Mouse (Mus musculus) neural tube, embryonic 15.5 days (tissue): ENCODE measurements at regions not wholly inside any gene's neighbourhood (a gene's known extent, or its start where the extent isn't known, plus 50 kb on each side); places are given as distances from the start of the nearest gene placed in this dataset.
"Not testable (repeated sequence)": the region's sequence is repeated elsewhere in the genome, so short reads cannot be mapped to it uniquely, and the experiment has no call there.

Experiments
- ATAC-seq: fragments of 200-750 bp; cut with Nextera tagmentation; 2 replicates; pipeline ENCODE4 v1.8.0; 2017; ENCODE audit warnings: mild to moderate bottlenecking, moderate TSS enrichment, moderate library complexity; ENCODE audit not compliant: low FRiP score
- H3K27ac ChIP-seq: fragments of 300-500 bp; sonication (generic); replicated peaks from 2 replicates; pipeline ENCODE4 v1.5.1; 2015; ENCODE audit warnings: mild to moderate bottlenecking, inconsistent platforms
- H3K27me3 ChIP-seq: fragments of 300-500 bp; sonication (generic); replicated peaks from 2 replicates; pipeline ENCODE4 v1.6.1; 2015; ENCODE audit warnings: inconsistent platforms
- H3K36me3 ChIP-seq: fragments of 300-500 bp; sonication (generic); 2 replicates; pipeline ENCODE4 v1.6.1; 2015; ENCODE audit warnings: inconsistent platforms
- H3K4me1 ChIP-seq: fragments of 300-500 bp; sonication (generic); 2 replicates; pipeline ENCODE4 v1.6.1; 2015; ENCODE audit warnings: inconsistent platforms
- H3K4me2 ChIP-seq: fragments of 300-500 bp; sonication (generic); 2 replicates; pipeline ENCODE4 v1.6.1; 2015; ENCODE audit warnings: inconsistent platforms, mild to moderate bottlenecking, moderate library complexity
- H3K4me3 ChIP-seq: fragments of 300-500 bp; sonication (generic); replicated peaks from 2 replicates; pipeline ENCODE4 v1.5.1; 2015; ENCODE audit warnings: mild to moderate bottlenecking, inconsistent platforms
- H3K9ac ChIP-seq: fragments of 300-500 bp; sonication (generic); replicated peaks from 2 replicates; pipeline ENCODE4 v1.6.1; 2015; ENCODE audit warnings: mild to moderate bottlenecking, inconsistent platforms
- H3K9me3 ChIP-seq: fragments of 300-500 bp; sonication (generic); replicated peaks from 2 replicates; pipeline ENCODE4 v1.6.1; 2016; ENCODE audit warnings: inconsistent platforms
- WGBS: fragments of 180-500 bp; shearing (Covaris S2); methylation state at CpG from one replicate; pipeline ENCODE4 v1.1.7; 2015; ENCODE audit warnings: mixed read lengths; 5-methylcytosine and 5-hydroxymethylcytosine counted together

DNA sequence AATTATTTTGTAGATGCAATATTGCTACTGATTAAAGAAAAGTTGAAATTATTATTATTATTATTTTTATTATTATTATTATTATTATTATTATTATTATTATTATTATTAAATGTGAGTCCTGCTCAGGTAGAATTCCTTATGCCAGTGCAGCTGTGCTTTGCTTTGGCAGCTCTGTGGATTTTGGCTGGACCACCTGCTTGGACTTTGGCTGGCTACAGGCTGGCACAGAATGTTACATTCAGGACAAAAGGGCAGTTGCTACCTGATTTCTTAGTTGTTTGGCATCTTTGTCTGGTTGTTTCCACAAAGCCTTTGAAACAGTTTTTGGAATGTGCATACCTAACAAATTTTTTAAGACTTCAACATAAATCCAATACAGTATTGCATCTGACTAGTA is 307.7 kb upstream of the Adamts5 start:
- Histone ChIP-seq H3K9ac (no peak overlapping the region), H3K4me2 (no peak overlapping the region), H3K9me3 (no peaks in the 10 kb centered on the region), H3K27ac (no peak overlapping the region), H3K36me3 (no peaks in the 10 kb centered on the region), H3K4me1 (no peaks in the 10 kb centered on the region), H3K27me3 (no peaks in the 10 kb centered on the region), H3K4me3 (no peak overlapping the region)
- no peak for ATAC-seq

DNA sequence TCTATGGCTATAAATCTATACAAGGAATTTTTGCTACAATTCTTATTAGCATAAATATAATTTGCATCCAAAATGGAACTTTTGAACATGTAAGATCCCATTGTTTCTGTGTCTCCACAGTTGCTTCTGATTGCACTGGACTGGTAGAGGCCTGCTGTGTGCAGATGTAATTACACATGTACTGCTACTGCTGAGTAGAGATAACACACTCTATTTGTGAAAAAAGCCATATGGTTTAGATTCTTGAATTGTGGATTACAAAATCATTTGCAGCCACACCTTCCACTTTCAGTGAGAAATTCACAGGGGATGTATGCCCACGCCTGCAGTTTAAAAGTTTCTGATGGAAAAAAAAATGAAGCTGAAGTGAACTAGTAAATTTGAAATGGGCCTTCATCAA is 288.2 kb upstream of the Adamts5 start:
- no peak overlapping the region for H3K9ac ChIP-seq
- no peaks in the 10 kb centered on the region for H3K4me1 ChIP-seq
- H3K36me3 ChIP-seq, result no peaks in the 10 kb centered on the region
- H3K9me3 ChIP-seq, result no peaks in the 10 kb centered on the region
- no peaks in the 10 kb centered on the region for H3K27me3 ChIP-seq
- no peak overlapping the region for H3K4me2 ChIP-seq
- no peak overlapping the region for H3K27ac ChIP-seq
- no peak for ATAC-seq
- no peak overlapping the region for H3K4me3 ChIP-seq
- WGBS, result 87% methylated on average over 1 of the region's 1 CpGs

DNA sequence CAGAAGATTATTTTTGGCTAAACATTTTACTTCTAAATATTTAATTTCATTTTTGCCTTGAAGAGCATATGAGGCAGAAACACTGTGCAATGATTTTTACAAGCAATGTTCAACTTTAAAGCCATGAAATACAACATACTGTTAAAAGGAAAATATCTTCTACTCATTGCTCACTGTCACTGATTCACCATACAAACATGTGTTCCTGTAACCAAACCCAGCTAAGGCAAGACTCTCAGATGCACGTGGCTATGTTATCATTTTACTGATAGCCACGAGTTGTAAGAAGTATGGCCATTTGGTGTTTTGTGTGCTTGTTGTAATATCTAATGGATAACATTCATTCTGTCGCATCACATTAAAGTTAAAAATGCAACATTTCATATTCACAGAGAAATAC is 287.3 kb upstream of the Adamts5 start:
- Histone ChIP-seq H3K27me3 (no peaks in the 10 kb centered on the region), H3K4me2 (no peak overlapping the region), H3K27ac (no peak overlapping the region), H3K4me1 (no peaks in the 10 kb centered on the region), H3K9me3 (no peaks in the 10 kb centered on the region), H3K36me3 (no peaks in the 10 kb centered on the region), H3K9ac (no peak overlapping the region), H3K4me3 (no peak overlapping the region)
- ATAC-seq, result no peak
- WGBS, result 92% methylated on average over 3 of the region's 3 CpGs

DNA sequence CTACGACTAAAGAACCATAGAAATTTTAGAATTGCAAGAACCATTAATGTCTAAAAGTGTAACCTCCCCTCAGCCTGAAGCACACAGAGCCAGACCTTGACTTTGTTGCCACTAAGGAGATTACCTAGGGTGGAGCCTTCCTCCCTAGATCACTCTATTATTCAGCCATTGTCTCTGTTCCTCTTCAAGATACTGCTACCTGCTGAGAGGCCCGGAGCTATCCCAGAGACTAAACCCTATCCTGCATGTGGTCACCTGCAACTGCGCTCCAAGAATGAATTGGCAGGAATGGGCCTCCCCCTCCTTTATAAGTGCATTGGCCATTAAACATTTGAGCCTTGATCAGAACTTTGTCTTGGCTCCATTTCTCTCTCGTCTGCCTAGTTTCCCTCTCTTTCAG is 286.0 kb upstream of the Adamts5 start:
- 60% methylated on average over 4 of the region's 4 CpGs for WGBS
- not testable (repeated sequence) for H3K4me1 ChIP-seq, H3K36me3 ChIP-seq, H3K27me3 ChIP-seq, H3K9ac ChIP-seq, ATAC-seq, H3K4me2 ChIP-seq, H3K9me3 ChIP-seq, H3K27ac ChIP-seq, H3K4me3 ChIP-seq

DNA sequence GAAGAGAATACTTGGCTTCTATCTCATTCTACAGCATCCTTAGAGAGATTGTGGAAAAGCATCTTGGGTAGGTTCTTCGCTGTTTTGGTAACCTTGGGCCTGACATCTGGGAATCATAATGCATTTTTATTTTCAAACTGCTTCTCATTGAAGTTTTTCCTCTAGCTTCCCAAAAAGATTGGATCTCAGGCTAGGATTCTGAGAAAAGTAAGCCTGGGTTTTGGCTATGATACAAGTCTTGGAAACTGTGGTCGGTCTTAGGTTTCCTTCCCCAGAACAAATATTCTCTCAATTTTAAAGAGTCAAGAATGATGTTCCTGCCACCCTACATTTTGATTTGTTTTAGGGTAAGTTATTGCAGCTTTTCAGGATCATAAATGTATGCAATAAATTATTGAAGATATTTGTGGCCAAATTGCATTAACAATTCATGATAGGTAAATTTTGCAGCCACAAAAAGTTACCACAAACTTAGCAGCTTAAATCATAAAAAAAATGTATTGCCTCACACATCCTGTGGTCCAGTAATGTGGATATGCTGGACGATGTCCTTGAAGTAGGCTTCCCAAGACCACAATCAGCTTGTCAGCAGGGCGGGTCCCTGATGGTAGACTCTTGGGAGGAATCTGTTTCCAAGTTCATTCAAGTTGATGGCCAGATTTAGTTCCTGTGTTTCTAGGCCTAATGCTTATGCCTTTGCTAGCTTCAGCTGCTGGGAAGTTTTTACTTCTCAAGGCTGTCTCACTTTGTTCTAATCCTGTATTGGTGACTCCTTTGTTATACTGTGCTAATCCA is 257.6 kb upstream of the Adamts5 start:
- H3K36me3 ChIP-seq, result no peaks in the 10 kb centered on the region
- H3K4me3 ChIP-seq, result no peak overlapping the region
- no peak overlapping the region for H3K4me2 ChIP-seq
- H3K9me3 ChIP-seq, result no peaks in the 10 kb centered on the region
- ATAC-seq, result no peak
- no peak overlapping the region for H3K9ac ChIP-seq
- no peak overlapping the region for H3K27ac ChIP-seq
- WGBS, result 90% methylated on average over 4 of the region's 4 CpGs
- no peaks in the 10 kb centered on the region for H3K27me3 ChIP-seq
- no peaks in the 10 kb centered on the region for H3K4me1 ChIP-seq

DNA sequence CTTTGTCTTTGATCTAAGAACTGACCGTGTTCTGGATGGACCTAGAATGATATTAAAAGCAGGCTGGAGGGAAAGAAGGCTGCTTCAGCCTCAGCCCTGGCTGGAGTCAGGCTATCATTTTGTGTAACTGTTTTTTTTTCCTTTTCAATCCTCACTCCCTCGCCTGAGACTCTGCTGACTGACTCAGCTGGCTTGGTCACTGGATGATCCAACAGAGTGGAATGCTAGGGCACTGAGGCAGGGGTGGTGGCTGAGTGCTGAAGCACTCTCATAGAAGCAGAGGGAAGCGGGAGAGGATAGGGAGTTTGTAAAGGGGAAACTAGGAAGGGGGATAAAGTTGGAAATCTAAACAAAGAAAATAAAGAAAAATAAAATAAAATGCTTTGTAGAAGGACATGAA is 236.5 kb upstream of the Adamts5 start:
- H3K27me3 ChIP-seq, result no peaks in the 10 kb centered on the region
- no peak overlapping the region for H3K4me3 ChIP-seq
- WGBS, result 77% methylated on average over 3 of the region's 3 CpGs
- H3K9ac ChIP-seq, result no peak overlapping the region
- no peaks in the 10 kb centered on the region for H3K4me1 ChIP-seq
- no peaks in the 10 kb centered on the region for H3K9me3 ChIP-seq
- no peaks in the 10 kb centered on the region for H3K36me3 ChIP-seq
- H3K4me2 ChIP-seq, result no peak overlapping the region
- H3K27ac ChIP-seq, result no peak overlapping the region
- ATAC-seq, result no peak

DNA sequence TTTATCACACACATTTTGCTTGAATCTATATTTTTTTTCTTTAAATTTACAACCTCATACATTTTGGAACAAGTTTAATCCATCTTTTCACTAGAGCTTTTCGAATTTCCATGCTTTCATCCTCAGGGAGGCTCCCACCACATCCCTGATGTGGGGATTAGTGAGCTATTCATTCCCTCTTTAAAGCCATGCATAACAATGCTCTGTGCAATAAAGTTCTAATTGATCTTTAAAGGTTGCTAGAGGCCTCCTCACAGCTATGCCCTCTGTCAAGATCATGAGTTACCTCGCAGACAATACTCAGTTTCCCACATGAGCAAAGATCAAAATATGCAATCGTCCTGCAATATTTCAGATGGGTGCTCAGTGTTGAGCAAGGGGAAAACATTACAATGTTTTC is 234.5 kb upstream of the Adamts5 start:
- Histone ChIP-seq H3K9me3 (no peaks in the 10 kb centered on the region), H3K27ac (no peak overlapping the region), H3K4me1 (no peaks in the 10 kb centered on the region), H3K27me3 (no peaks in the 10 kb centered on the region), H3K9ac (no peak overlapping the region), H3K4me3 (no peak overlapping the region), H3K4me2 (no peak overlapping the region), H3K36me3 (no peaks in the 10 kb centered on the region)
- 18% methylated on average over 3 of the region's 3 CpGs for whole genome bisulfite sequencing
- no peak for ATAC-seq

DNA sequence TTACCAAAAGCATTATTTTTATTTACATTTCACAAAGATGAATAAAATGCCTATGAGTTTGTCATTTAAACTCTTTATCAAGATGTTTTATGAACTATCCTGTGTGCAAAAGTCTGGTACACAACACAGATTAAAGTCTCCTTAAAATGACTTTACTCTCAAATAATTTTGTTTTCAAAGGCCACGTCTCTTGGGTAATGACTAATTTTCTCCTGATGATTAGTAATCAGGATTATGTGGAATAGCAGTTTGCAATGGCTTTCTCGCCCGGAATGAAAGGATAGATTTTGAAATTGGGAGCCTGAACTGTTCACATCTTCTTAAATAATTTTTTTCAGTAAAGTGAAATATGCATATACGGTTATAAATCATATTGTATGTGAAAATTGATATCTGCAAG is 225.8 kb upstream of the Adamts5 start:
- H3K4me1 ChIP-seq, result no peaks in the 10 kb centered on the region
- H3K36me3 ChIP-seq, result no peaks in the 10 kb centered on the region
- H3K9me3 ChIP-seq, result no peaks in the 10 kb centered on the region
- 92% methylated on average over 4 of the region's 4 CpGs for WGBS
- H3K27me3 ChIP-seq, result no peaks in the 10 kb centered on the region
- no peak overlapping the region for H3K4me2 ChIP-seq
- no peak overlapping the region for H3K27ac ChIP-seq
- ATAC-seq, result no peak
- no peak overlapping the region for H3K4me3 ChIP-seq
- H3K9ac ChIP-seq, result no peak overlapping the region

DNA sequence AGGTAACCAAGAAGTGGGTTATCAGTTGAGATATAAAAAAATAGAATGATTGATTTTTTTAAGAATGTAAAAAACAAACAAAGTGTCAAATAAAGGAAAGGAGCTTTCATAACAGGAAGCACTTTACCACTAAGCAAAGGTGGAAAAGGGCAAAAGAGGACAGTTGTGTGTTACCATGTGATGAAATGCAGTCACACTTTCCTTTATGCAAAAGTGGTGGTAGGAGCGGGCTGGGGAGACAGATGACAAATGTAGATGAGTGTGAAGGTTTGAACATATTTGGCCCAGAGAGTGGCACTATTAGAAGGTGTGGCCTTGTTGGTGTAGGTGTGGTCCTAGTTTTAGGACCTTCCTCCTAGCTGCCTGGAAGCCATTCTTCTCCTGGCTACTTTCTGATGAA is 222.6 kb upstream of the Adamts5 start:
- H3K4me1 ChIP-seq, result no peaks in the 10 kb centered on the region
- H3K27me3 ChIP-seq, result no peaks in the 10 kb centered on the region
- ATAC-seq, result no peak
- H3K4me3 ChIP-seq, result no peak overlapping the region
- WGBS, result 94% methylated on average over 1 of the region's 1 CpGs
- no peaks in the 10 kb centered on the region for H3K9me3 ChIP-seq
- H3K4me2 ChIP-seq, result no peak overlapping the region
- no peak overlapping the region for H3K9ac ChIP-seq
- no peaks in the 10 kb centered on the region for H3K36me3 ChIP-seq
- no peak overlapping the region for H3K27ac ChIP-seq

DNA sequence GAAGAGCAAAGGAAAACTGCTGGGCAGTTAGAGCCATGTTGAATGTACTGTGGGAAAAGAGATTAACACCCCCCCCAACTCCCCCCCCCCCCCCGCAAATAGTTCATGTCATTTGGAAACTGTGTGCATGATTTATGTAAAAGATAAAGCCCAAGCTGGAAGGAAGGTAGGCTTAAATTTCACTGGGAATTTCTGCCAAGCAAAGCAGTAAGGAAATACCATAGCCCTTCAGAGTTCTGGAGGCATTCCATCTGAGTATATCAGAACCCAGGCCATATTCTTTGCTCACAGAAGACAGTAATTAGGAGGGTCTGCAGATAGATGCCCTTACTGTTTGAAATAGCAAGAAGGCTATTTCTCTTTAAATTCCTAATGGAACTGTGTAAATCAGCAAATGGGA is 221.3 kb upstream of the Adamts5 start:
- ATAC-seq, result no peak
- H3K4me2 ChIP-seq, result no peak overlapping the region
- no peaks in the 10 kb centered on the region for H3K27me3 ChIP-seq
- no peaks in the 10 kb centered on the region for H3K9me3 ChIP-seq
- no peak overlapping the region for H3K4me3 ChIP-seq
- WGBS, result 72% methylated on average over 1 of the region's 1 CpGs
- H3K27ac ChIP-seq, result no peak overlapping the region
- no peak overlapping the region for H3K9ac ChIP-seq
- H3K4me1 ChIP-seq, result no peaks in the 10 kb centered on the region
- no peaks in the 10 kb centered on the region for H3K36me3 ChIP-seq

DNA sequence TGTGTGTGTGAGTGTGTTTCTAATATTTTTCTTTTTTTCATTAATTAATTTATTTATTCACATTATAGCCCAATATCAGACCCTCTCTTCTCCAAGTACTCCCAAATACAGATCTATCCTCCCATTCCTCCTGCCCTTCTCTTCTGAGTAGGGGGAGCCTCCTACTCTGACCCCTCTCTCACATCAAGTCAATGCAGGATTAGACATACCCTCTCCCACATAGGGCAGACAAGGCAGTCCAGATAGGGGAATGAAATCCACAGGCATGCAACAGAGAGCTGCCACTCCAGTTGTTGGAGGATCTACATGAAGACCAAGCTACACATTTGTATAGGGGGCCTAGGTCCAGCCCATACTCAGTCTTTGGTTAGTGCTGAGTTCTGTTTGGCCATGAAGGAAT is 216.3 kb upstream of the Adamts5 start:
- H3K36me3 ChIP-seq, result no peaks in the 10 kb centered on the region
- H3K4me3 ChIP-seq, result no peak overlapping the region
- no peak overlapping the region for H3K9ac ChIP-seq
- H3K27me3 ChIP-seq, result no peaks in the 10 kb centered on the region
- no peak overlapping the region for H3K4me2 ChIP-seq
- H3K9me3 ChIP-seq, result no peaks in the 10 kb centered on the region
- no peak overlapping the region for H3K27ac ChIP-seq
- no peaks in the 10 kb centered on the region for H3K4me1 ChIP-seq
- ATAC-seq, result no peak

DNA sequence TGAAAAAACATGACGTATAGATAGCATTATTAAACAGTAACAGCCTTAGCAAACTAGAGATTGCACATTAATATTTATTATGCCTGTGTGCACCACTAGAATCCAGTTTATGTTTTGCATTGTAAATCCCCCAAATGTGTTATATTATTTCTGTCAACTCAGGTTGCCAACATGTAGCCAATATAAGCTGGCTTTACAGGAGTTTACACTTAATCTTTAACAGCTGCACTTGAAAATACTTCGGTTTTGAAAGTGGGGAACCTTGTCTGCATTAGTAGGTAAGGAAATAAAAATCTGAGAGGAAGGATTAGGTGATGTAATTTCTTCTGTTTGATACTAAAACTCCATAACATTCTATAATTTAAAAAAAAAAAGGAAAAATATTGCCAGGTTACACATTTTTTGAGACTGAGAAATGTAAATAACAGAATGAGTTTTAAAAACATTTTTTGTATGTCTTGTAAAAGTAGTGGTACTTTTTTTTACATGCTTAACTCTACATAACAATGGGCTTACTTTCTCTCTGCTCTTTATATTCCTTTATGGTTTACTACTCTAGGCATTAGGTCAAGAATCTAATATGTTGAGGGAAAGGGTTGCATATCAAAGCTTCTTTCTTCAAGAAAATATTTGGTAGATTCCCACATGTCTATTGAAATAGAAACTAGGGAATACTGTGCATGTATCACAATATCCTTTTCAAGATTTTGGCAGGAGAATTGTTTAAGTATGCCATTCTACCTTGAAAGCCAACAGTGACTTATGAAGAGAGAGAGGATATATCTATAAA is 214.2 kb upstream of the Adamts5 start:
- H3K4me3 ChIP-seq, result no peak overlapping the region
- H3K27me3 ChIP-seq, result no peaks in the 10 kb centered on the region
- no peaks in the 10 kb centered on the region for H3K9me3 ChIP-seq
- no peak overlapping the region for H3K27ac ChIP-seq
- WGBS, result 74% methylated on average over 2 of the region's 2 CpGs
- no peak for ATAC-seq
- H3K4me2 ChIP-seq, result no peak overlapping the region
- H3K9ac ChIP-seq, result no peak overlapping the region
- H3K4me1 ChIP-seq, result no peaks in the 10 kb centered on the region
- H3K36me3 ChIP-seq, result no peaks in the 10 kb centered on the region
